Mouse (Mus musculus) ES-Bruce4 (cell line): ENCODE results near the gene Kcnd3. TPM values are rescaled to one million over a fixed set of nuclear protein-coding genes. Genes with fewer than 3 reads are reported as not detected.

Experiments
- H3K27ac ChIP-seq: 2 replicates; pipeline ENCODE4 v1.5.1; 2012; ENCODE audit warnings: low read length, inconsistent platforms; ENCODE audit not compliant: insufficient read depth
- H3K27me3 ChIP-seq: 2 replicates; pipeline ENCODE4 v1.6.1; 2012; ENCODE audit warnings: mild to moderate bottlenecking, low read length, inconsistent platforms; ENCODE audit not compliant: control insufficient read depth, poor library complexity, insufficient read depth, severe bottlenecking
- H3K36me3 ChIP-seq: 2 replicates; pipeline ENCODE4 v1.6.1; 2012; ENCODE audit warnings: inconsistent platforms, mild to moderate bottlenecking, low read length, moderate library complexity; ENCODE audit not compliant: control insufficient read depth, poor library complexity, insufficient read depth, severe bottlenecking
- H3K4me1 ChIP-seq: one replicate; pipeline ENCODE4 v1.8.1; 2011; ENCODE audit warnings: low read length; ENCODE audit not compliant: control insufficient read depth, insufficient read depth
- H3K4me3 ChIP-seq: 2 replicates; pipeline ENCODE4 v1.5.1; 2011; ENCODE audit warnings: low read depth, mild to moderate bottlenecking, low read length
- H3K9ac ChIP-seq: 2 replicates; pipeline ENCODE4 v1.6.1; 2012; ENCODE audit warnings: low read depth, mild to moderate bottlenecking, inconsistent platforms; ENCODE audit not compliant: poor library complexity, severe bottlenecking
- H3K9me3 ChIP-seq: replicated peaks from 2 replicates; pipeline ENCODE4 v1.6.1; 2012; ENCODE audit warnings: mild to moderate bottlenecking, low read length, inconsistent platforms; ENCODE audit not compliant: control insufficient read depth, poor library complexity, insufficient read depth, severe bottlenecking
- CTCF ChIP-seq: IDR thresholded peaks from one replicate; pipeline ENCODE4 v1.8.1; 2011; ENCODE audit warnings: low read depth, low read length
- EP300 ChIP-seq: IDR thresholded peaks from 2 replicates; pipeline ENCODE4 v1.6.1; 2011; ENCODE audit warnings: low read depth, low read length; ENCODE audit not compliant: insufficient read depth
- POLR2A ChIP-seq: IDR thresholded peaks from one replicate; pipeline ENCODE4 v1.8.1; 2011; ENCODE audit warnings: low read length; ENCODE audit not compliant: insufficient read depth
- polyA plus RNA-seq: library from polyadenylated mRNA; stranded (reverse); fragments of >200 nt; gene quantifications from 2 replicates; pipeline ENCODE4 v1.2.4, GENCODE M21; 2011; ENCODE audit warnings: low read depth; ENCODE audit not compliant: missing spikeins, insufficient read depth, insufficient read length

Kcnd3 gene
- polyA plus RNA-seq, 1 experiment, result not detected

GRCm38 (mm10) chr3:105506592-105506991 lies 54.5 kb downstream of the Kcnd3 start:
- Histone ChIP-seq H3K4me1 (no peaks in the 10 kb centered on the region), H3K4me3 (no peak overlapping the region), H3K9ac (no peak overlapping the region), H3K27me3 (no peaks in the 10 kb centered on the region), H3K36me3 (no peaks in the 10 kb centered on the region), H3K27ac (no peak overlapping the region), H3K9me3 (no peaks in the 10 kb centered on the region)
- TF ChIP-seq CTCF, result no peak
- TF ChIP-seq POLR2A, result no peak
- TF ChIP-seq EP300, result no peak

DNA sequence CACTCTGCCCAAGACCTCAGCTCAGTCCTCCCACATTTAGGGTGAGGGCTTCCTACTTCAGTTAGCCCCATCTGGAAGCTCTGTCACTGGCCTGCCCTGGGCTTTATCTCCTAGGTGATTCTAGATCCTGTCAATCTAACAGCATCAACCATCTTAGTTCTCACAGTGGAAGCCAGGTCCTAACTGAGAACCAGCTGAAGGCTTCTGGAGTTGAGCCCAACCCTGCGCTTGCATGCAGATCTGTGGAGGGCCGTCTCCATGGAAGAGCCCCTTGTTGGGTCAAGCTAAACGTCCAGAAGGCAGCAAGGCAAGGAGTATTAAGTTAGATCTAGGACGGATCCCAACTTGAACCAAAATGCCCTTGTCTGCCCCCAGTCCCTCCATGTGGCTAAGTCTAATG lies 57.2 kb downstream of the Kcnd3 start:
- Histone ChIP-seq H3K27ac (no peak overlapping the region), H3K36me3 (no peaks in the 10 kb centered on the region), H3K4me1 (no peaks in the 10 kb centered on the region), H3K27me3 (no peaks in the 10 kb centered on the region), H3K9ac (no peak overlapping the region), H3K4me3 (no peak overlapping the region), H3K9me3 (no peaks in the 10 kb centered on the region)
- TF ChIP-seq POLR2A, result no peak
- no peak for TF ChIP-seq CTCF
- TF ChIP-seq EP300, result no peak

DNA sequence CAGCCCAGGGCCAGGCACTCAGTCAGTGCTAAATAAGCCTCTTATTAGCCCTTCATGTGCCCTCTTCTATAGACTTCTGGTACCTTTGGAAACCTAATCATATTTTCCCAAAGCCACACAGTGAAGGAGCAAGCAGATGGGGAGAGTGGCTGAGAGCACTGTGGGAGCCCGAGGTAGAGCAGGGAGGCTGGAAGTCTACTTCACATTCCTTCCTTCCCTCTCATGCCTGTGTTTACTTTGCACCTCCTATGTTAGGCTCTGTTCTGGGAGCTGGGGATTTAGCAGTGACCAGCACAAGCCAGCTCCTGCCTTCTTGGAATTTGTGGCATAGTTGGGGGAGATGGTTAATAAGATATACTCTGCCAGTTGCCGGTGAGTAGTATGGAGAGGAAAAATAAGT lies 59.7 kb downstream of the Kcnd3 start:
- TF ChIP-seq CTCF (no peak), EP300 (no peak), POLR2A (no peak)
- Histone ChIP-seq H3K36me3 (no peaks in the 10 kb centered on the region), H3K9me3 (no peaks in the 10 kb centered on the region), H3K4me3 (no peak overlapping the region), H3K4me1 (no peaks in the 10 kb centered on the region), H3K27ac (no peak overlapping the region), H3K27me3 (no peaks in the 10 kb centered on the region), H3K9ac (no peak overlapping the region)

- Histone ChIP-seq H3K27me3 (no peaks in the 10 kb centered on the region), H3K4me1 (no peaks in the 10 kb centered on the region), H3K36me3 (no peaks in the 10 kb centered on the region), H3K9me3 (no peaks in the 10 kb centered on the region), H3K27ac (no peak overlapping the region), H3K9ac (no peak overlapping the region), H3K4me3 (no peak overlapping the region)
- no peak for TF ChIP-seq CTCF
- TF ChIP-seq POLR2A, result no peak
- no peak for TF ChIP-seq EP300
Measured at GRCm38 (mm10) chr3:105514215-105514614, 62.1 kb downstream of the Kcnd3 start.

- TF ChIP-seq CTCF (no peak), EP300 (no peak), POLR2A (no peak)
- Histone ChIP-seq H3K27ac (no peak overlapping the region), H3K36me3 (no peaks in the 10 kb centered on the region), H3K9me3 (no peaks in the 10 kb centered on the region), H3K4me3 (no peak overlapping the region), H3K9ac (no peak overlapping the region), H3K27me3 (no peaks in the 10 kb centered on the region), H3K4me1 (no peaks in the 10 kb centered on the region)
Measured at GRCm38 (mm10) chr3:105515035-105515434, 62.9 kb downstream of the Kcnd3 start.

GRCm38 (mm10) chr3:105515640-105516039 lies 63.5 kb downstream of the Kcnd3 start:
- TF ChIP-seq EP300 (no peak), CTCF (peak; percentile 4), POLR2A (no peak)
- no peak overlapping the region for H3K4me3 ChIP-seq
- no peaks in the 10 kb centered on the region for H3K36me3 ChIP-seq
- H3K27ac ChIP-seq, result no peak overlapping the region
- no peaks in the 10 kb centered on the region for H3K27me3 ChIP-seq
- H3K9ac ChIP-seq, result no peak overlapping the region
- H3K9me3 ChIP-seq, result no peaks in the 10 kb centered on the region
- no peaks in the 10 kb centered on the region for H3K4me1 ChIP-seq
